Mouse (Mus musculus): ENCODE measurements around the gene Cd300ld3. TPM values are rescaled to one million over a fixed set of nuclear protein-coding genes. Genes with fewer than 3 reads are reported as not detected.
A peak's percentile ranks its signal among the peaks of the same experiment; 100 is the strongest.

Cd300ld3 gene
- polyA plus RNA-seq (2015; fragmentation: Nextera tagmentation; extraction: Ambion mirVana), result not detected in 2 replicates

- H3K36me3 ChIP-seq (ENCODE audit: poor library complexity, severe bottlenecking), result no peaks in the 10 kb centered on the region
- no peak within 1 kb of the TSS for H3K4me2 ChIP-seq
- H3K4me1 ChIP-seq, result no peaks in the 10 kb centered on the region
- no peaks in the 10 kb centered on the region; the same call in 1 of the 2 replicates for H3K27me3 ChIP-seq
- ATAC-seq, result no peak
- H3K27ac ChIP-seq, result no peak within 1 kb of the TSS
- no peak within 1 kb of the TSS for H3K4me3 ChIP-seq
- no peaks in the 10 kb centered on the region for H3K9me3 ChIP-seq (replicated peaks)
- no peak within 1 kb of the TSS for H3K9ac ChIP-seq
- WGBS, result 86% methylated on average over 2 of the region's 2 CpGs
These were observed at the start of gene Cd300ld3 for GRCm38 (mm10) chr11:115048259-115048658. TSS of gene Cd300ld3 (minus strand) at chr11:115048409.

- no peaks in the 10 kb centered on the region for H3K36me3 ChIP-seq (ENCODE audit: poor library complexity, severe bottlenecking)
- H3K9ac ChIP-seq, result no peak overlapping the region
- peaks cover 4% of the 10 kb centered on the region; the same call in 1 of the 2 replicates for H3K9me3 ChIP-seq (replicated peaks)
- ATAC-seq, result no peak
- 14% methylated on average over 4 of the region's 4 CpGs for WGBS
- H3K27ac ChIP-seq, result no peak overlapping the region
- H3K4me2 ChIP-seq, result peak overlapping the region; percentile 54; the same call in 1 of the 2 replicates
- peaks cover 13% of the 10 kb centered on the region for H3K4me1 ChIP-seq
- H3K27me3 ChIP-seq, result peaks cover 33% of the 10 kb centered on the region
- peak overlapping the region; percentile 19; the same call in 1 of the 2 replicates for H3K4me3 ChIP-seq
These were observed 43.9 kb upstream of the Cd300ld3 start for GRCm38 (mm10) chr11:115092140-115092539.

- Histone ChIP-seq H3K27ac (no peak within 1 kb of the TSS), H3K36me3 (ENCODE audit: poor library complexity, severe bottlenecking) (no peaks in the 10 kb centered on the region), H3K9ac (0 out of 2 replicates have a peak within 1 kb of the TSS, but pooled peaks have one; percentile 2), H3K9me3 (replicated peaks) (peaks cover 4% of the 10 kb centered on the region; the same call in 1 of the 2 replicates), H3K4me3 (peak within 1 kb of the TSS; percentile 19), H3K27me3 (peaks cover 33% of the 10 kb centered on the region), H3K4me1 (peaks cover 13% of the 10 kb centered on the region), H3K4me2 (peak within 1 kb of the TSS; percentile 54)
- ATAC-seq, result no peak
- 2% methylated on average over 36 of the region's 36 CpGs for WGBS
These were observed 43.2 kb upstream of the Cd300ld3 start, which contains the start of gene Rab37 for GRCm38 (mm10) chr11:115091362-115091901. TSS of gene Rab37 (plus strand) at chr11:115091431.

- Histone ChIP-seq H3K9me3 (replicated peaks) (peaks cover 4% of the 10 kb centered on the region; the same call in 1 of the 2 replicates), H3K4me1 (peaks cover 16% of the 10 kb centered on the region), H3K9ac (no peak overlapping the region), H3K4me3 (no peak overlapping the region), H3K4me2 (no peak overlapping the region), H3K27ac (no peak overlapping the region), H3K27me3 (peaks cover 33% of the 10 kb centered on the region), H3K36me3 (ENCODE audit: poor library complexity, severe bottlenecking) (no peaks in the 10 kb centered on the region)
- no peak for ATAC-seq
- 67% methylated on average over 6 of the region's 6 CpGs for whole genome bisulfite sequencing
These were observed 41.6 kb upstream of the Cd300ld3 start for GRCm38 (mm10) chr11:115089853-115090252.

- Histone ChIP-seq H3K9me3 (replicated peaks) (0 out of 2 replicates have a peak, but pooled peaks cover 4% of the 10 kb centered on the region), H3K27ac (no peak overlapping the region), H3K4me3 (no peak overlapping the region), H3K36me3 (ENCODE audit: poor library complexity, severe bottlenecking) (no peaks in the 10 kb centered on the region), H3K4me2 (no peak overlapping the region), H3K27me3 (peaks cover 28% of the 10 kb centered on the region), H3K4me1 (peaks cover 11% of the 10 kb centered on the region), H3K9ac (no peak overlapping the region)
- 73% methylated on average over 7 of the region's 7 CpGs for WGBS
- ATAC-seq, result no peak
These were observed 38.0 kb upstream of the Cd300ld3 start for GRCm38 (mm10) chr11:115086213-115086612.

- H3K9me3 ChIP-seq (replicated peaks), result 0 out of 2 replicates have a peak, but pooled peaks cover 3% of the 10 kb centered on the region
- H3K36me3 ChIP-seq (ENCODE audit: poor library complexity, severe bottlenecking), result no peaks in the 10 kb centered on the region
- no peak overlapping the region for H3K4me3 ChIP-seq
- H3K4me2 ChIP-seq, result no peak overlapping the region
- no peak overlapping the region for H3K9ac ChIP-seq
- no peak for ATAC-seq
- peaks cover 9% of the 10 kb centered on the region for H3K4me1 ChIP-seq
- H3K27me3 ChIP-seq, result peaks cover 16% of the 10 kb centered on the region
- WGBS, result 52% methylated on average over 8 of the region's 8 CpGs
- no peak overlapping the region for H3K27ac ChIP-seq
These were observed 36.9 kb upstream of the Cd300ld3 start for GRCm38 (mm10) chr11:115085064-115085463.

GRCm38 (mm10) chr11:115084595-115084994 is 36.4 kb upstream of the Cd300ld3 start:
- Histone ChIP-seq H3K9ac (no peak overlapping the region), H3K4me3 (no peak overlapping the region), H3K4me1 (peaks cover 9% of the 10 kb centered on the region), H3K36me3 (ENCODE audit: poor library complexity, severe bottlenecking) (no peaks in the 10 kb centered on the region), H3K9me3 (replicated peaks) (no peaks in the 10 kb centered on the region), H3K27ac (no peak overlapping the region), H3K4me2 (no peak overlapping the region), H3K27me3 (0 out of 2 replicates have a peak, but pooled peaks cover 14% of the 10 kb centered on the region)
- WGBS, result 24% methylated on average over 12 of the region's 12 CpGs
- ATAC-seq, result no peak

- no peaks in the 10 kb centered on the region for H3K9me3 ChIP-seq (replicated peaks)
- 37% methylated on average over 18 of the region's 18 CpGs for WGBS
- H3K4me3 ChIP-seq, result no peak overlapping the region
- peaks cover 9% of the 10 kb centered on the region for H3K4me1 ChIP-seq
- no peaks in the 10 kb centered on the region for H3K36me3 ChIP-seq (ENCODE audit: poor library complexity, severe bottlenecking)
- no peak overlapping the region for H3K9ac ChIP-seq
- ATAC-seq, result peak; percentile 51; the same call in 1 of the 2 replicates
- H3K27ac ChIP-seq, result no peak overlapping the region
- no peak overlapping the region for H3K4me2 ChIP-seq
- H3K27me3 ChIP-seq, result 0 out of 2 replicates have a peak, but pooled peaks cover 14% of the 10 kb centered on the region
These were observed 35.3 kb upstream of the Cd300ld3 start for GRCm38 (mm10) chr11:115083376-115084139.

- H3K4me1 ChIP-seq, result peaks cover 9% of the 10 kb centered on the region
- H3K4me2 ChIP-seq, result no peak overlapping the region
- no peaks in the 10 kb centered on the region for H3K9me3 ChIP-seq (replicated peaks)
- 0 out of 2 replicates have a peak, but pooled peaks cover 14% of the 10 kb centered on the region for H3K27me3 ChIP-seq
- no peaks in the 10 kb centered on the region for H3K36me3 ChIP-seq (ENCODE audit: poor library complexity, severe bottlenecking)
- 70% methylated on average over 6 of the region's 6 CpGs for WGBS
- ATAC-seq, result no peak
- no peak overlapping the region for H3K9ac ChIP-seq
- H3K27ac ChIP-seq, result no peak overlapping the region
- no peak overlapping the region for H3K4me3 ChIP-seq
These were observed 34.0 kb upstream of the Cd300ld3 start for GRCm38 (mm10) chr11:115082196-115082595.

GRCm38 (mm10) chr11:115081373-115081772 is 33.2 kb upstream of the Cd300ld3 start:
- H3K36me3 ChIP-seq (ENCODE audit: poor library complexity, severe bottlenecking), result no peaks in the 10 kb centered on the region
- ATAC-seq, result no peak
- H3K27ac ChIP-seq, result no peak overlapping the region
- H3K9me3 ChIP-seq (replicated peaks), result no peaks in the 10 kb centered on the region
- WGBS, result 69% methylated on average over 3 of the region's 3 CpGs
- 0 out of 2 replicates have a peak, but pooled peaks cover 14% of the 10 kb centered on the region for H3K27me3 ChIP-seq
- no peak overlapping the region for H3K4me3 ChIP-seq
- peaks cover 9% of the 10 kb centered on the region for H3K4me1 ChIP-seq
- no peak overlapping the region for H3K4me2 ChIP-seq
- H3K9ac ChIP-seq, result no peak overlapping the region

GRCm38 (mm10) chr11:115080886-115081285 is 32.7 kb upstream of the Cd300ld3 start:
- no peak for ATAC-seq
- Histone ChIP-seq H3K4me3 (no peak overlapping the region), H3K27me3 (0 out of 2 replicates have a peak, but pooled peaks cover 14% of the 10 kb centered on the region), H3K9ac (no peak overlapping the region), H3K27ac (no peak overlapping the region), H3K9me3 (replicated peaks) (no peaks in the 10 kb centered on the region), H3K36me3 (ENCODE audit: poor library complexity, severe bottlenecking) (no peaks in the 10 kb centered on the region), H3K4me1 (peaks cover 9% of the 10 kb centered on the region), H3K4me2 (no peak overlapping the region)
- 39% methylated on average over 13 of the region's 13 CpGs for WGBS

- H3K36me3 ChIP-seq (ENCODE audit: poor library complexity, severe bottlenecking), result no peaks in the 10 kb centered on the region
- H3K27ac ChIP-seq, result no peak overlapping the region
- WGBS, result 80% methylated on average over 5 of the region's 5 CpGs
- 0 out of 2 replicates have a peak, but pooled peaks cover 5% of the 10 kb centered on the region for H3K27me3 ChIP-seq
- H3K4me2 ChIP-seq, result no peak overlapping the region
- no peaks in the 10 kb centered on the region; the same call in 1 of the 2 replicates for H3K4me1 ChIP-seq
- no peak overlapping the region for H3K9ac ChIP-seq
- no peak for ATAC-seq
- no peaks in the 10 kb centered on the region for H3K9me3 ChIP-seq (replicated peaks)
- no peak overlapping the region for H3K4me3 ChIP-seq
These were observed 30.5 kb upstream of the Cd300ld3 start for GRCm38 (mm10) chr11:115078680-115079079.

Data from forebrain, embryonic 13.5 days (tissue).